Mouse (Mus musculus) heart, adult 18-20 months (tissue): ENCODE measurements at regions not wholly inside any gene's neighbourhood (a gene's known extent, or its start where the extent isn't known, plus 50 kb on each side); places are given as distances from the start of the nearest gene placed in this dataset.
A peak's percentile ranks its signal among the peaks of the same experiment; 100 is the strongest.

Experiments used
- DNase-seq, 2 experiments: peaks; one replicate each; pipeline ENCODE4 v3.0.0; 2021 to 2022; ENCODE audit warnings: mixed read lengths in 1 of 2

DNA sequence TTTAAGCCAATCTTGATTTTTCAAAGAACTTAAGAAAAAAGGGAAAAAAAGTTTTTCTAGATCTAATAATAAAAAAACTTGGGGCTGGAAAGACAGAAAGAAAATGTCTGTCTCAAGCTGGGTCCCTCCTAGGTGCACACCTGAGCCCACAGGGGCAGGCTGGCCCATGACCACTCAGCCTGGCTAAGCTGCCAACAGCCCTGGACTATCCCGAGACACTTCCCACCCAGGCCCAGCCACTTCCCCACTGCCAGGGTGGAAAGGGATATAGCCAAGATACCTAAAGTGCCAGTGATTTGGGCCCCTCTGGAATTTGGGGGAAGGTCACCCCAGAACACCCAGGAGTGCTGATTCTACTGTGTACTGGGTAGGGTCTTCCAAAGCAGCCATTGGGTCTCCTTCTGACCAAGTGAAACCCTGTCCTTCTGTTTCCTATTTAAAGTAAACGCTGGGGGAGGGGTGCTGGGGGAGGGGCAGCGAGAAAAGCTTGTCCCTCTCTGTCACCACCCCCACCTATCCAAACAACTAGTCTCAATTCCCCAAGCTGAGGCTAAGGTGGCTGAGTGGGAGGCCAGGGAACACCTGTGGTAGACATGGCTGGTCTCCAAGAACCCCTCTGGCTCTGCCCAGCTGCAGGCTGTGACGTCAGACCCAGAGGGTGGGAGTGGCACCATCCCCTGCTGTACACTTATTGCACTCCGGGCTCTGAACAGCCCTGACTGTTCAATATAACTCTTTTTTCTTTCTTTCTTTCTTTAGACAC is 62.6 kb downstream of the Mcfd2 start:
- peak in 1 of 2 experiments; percentile 31 for DNase-seq

DNA sequence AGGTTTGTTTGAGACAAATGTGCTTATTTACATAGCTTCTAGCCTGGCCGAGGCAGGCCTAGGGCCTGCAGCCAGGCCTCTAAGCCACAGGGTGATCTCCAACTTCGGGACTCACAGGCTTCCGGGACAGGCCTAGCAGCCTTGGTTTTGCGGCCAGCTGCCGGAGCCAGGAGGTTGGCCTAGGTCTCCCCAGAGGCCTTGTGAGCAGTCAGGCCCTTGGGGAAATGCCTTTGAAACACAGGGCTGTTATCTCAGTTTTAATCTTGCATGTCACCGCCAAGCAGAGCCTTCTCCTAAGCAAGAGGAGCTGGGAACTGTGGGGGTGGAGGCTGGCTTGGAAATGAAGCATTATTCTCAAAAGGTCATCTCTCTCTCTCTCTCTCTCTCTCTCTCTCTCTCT is 63.2 kb downstream of the Mcfd2 start:
- peak; percentile 80 to 92 for DNase-seq

DNA sequence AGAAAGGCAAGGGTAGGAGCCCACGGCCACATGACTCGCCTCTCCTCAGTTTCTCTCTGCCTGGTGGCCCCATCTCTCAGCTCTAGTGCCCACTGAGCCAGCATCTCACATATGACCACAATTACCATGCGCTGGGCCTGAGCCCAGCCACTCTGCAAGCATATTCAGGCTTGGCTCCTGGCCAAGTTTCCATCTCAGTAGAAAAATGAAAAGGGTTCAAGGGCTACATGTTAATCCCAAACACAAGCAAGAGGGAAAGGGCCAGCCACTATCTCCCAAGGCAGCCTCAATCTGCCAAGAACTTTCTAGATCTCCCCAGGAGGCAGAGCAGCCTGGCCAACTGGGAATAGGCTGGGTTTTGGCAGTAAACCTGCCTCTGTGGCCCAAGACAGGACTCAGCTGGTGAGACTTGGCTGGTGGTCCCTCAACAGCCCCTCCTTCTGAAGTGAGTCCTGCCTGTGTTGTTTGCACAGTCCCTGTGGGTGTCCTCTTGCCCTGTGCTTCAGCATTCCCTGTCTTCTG is 65.0 kb downstream of the Mcfd2 start:
- peak; percentile 71 to 81 for DNase-seq

DNA sequence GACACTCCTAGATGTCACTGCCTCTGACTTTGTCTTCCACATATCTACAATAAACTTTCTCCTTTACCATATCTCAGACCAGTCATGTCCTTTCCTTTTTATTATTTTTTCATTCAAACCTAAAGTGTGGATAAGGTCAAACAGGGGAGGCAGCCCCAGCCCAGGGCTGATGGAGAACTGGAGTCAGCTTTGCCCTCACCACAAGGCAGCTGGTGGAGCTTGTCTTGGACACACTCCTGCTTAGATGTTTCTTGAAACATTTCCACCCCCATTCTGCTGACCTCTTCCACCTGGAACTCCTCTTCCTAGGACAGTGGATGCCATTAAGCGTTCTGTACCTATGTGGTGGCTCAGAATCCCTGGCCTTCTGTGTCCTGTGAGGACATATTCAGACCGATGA is 65.6 kb downstream of the Mcfd2 start:
- DNase-seq = no peak

DNA sequence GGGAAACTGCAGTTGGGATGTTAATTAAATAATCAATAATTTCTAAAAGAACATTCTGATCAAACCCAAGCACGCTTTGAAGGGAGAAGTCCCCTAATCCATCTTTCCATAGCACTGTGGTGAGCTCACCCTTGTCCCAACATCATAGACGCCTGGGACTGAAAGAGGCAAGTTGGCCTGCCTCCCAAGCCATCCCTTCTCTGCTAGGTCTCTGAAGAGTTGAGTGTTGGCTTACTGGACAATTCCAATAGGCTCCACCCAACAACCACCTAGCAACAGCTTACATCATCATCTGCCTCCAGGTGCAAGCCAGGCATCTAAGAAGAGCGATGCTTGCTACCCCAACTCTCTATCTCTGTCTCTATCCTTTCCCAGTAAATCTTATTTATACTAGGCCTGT is 66.6 kb downstream of the Mcfd2 start:
- DNase-seq = no peak

DNA sequence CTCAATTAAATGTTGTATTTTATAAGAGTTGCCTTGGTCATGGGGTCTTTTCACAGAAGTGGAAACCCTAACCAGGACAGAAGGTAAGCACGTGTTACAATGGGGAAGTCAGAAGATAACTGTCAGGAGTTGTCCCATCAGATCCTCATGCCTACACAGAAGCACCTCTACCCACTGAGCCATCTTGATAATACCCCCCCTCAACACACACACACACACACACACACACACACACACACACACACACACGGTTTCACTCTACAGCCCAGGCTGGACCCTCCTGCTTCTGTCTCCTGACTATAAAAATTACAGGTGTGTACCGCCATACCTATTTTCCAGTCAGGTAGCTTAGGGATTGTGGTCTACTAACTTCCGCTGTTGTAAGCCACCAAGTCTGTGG is 68.3 kb downstream of the Mcfd2 start:
- DNase-seq = no peak

DNA sequence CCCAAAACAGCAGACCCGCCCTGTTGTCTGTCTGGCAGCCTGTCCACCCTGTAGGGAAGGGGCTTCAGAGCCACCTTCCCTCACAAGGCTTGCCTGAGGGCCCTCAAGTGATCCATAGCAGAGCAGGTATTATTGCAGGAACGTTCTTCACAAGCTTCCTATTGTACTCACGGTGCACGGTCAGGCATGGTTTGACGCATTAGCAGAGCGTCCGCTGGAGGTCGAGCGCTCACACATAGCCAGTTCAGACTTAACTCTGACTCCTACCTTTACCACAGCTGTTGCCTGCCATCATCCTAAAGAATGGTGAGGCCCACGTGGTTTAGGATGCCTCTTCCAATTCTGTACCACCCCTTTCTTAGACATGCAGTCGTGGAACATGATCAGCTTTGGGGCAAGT is 71.1 kb downstream of the Mcfd2 start:
- DNase-seq = no peak

DNA sequence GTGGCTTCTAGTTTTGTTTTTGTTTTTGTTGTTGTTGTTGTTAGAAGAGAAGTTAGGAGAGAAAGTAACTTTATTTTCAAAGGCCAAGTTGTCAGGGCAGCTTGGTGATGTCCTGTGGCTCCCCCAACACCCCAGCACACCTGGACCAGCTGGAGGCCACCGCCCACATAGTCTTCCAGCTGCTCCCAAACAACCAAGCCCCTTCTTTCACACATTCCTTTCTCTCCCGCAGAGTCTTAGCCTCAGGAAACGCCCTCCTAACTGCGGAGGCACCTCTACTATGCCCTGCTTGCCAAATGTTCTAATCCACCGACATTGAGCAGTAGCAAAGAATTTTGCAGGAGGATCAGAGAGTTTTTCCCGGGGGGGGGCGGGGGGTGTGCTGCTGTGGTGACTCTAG is 72.3 kb downstream of the Mcfd2 start:
- no peak for DNase-seq

DNA sequence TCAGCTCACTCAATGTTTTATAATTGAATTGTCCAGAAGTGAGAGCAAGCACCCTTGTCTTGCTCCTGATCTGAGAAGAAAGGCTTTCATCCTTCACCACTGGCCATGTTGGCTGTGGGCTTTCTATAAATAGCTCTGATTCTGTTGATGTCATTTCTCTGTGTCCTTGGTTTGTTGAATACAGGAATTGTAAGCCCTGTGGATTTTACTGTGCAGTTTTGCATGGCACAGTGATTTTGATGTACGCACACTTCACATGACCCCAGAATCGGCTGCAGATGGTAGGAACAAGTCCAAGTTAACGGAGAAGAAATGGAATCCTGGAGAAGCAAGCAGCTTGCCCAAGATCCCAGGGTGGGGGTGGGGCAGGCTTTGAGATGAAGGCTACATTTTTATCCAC is 76.1 kb downstream of the Mcfd2 start:
- DNase-seq = no peak
